Mouse (Mus musculus) heart, embryonic 13.5 days (tissue): ENCODE measurements at regions not wholly inside any gene's neighbourhood (a gene's known extent, or its start where the extent isn't known, plus 50 kb on each side); places are given as distances from the start of the nearest gene placed in this dataset.

Experiments used
- ATAC-seq: fragments of 200-750 bp; cut with Nextera tagmentation; 2 replicates; pipeline ENCODE4 v1.8.0; 2017; ENCODE audit warnings: moderate TSS enrichment; ENCODE audit not compliant: insufficient number of reproducible peaks, low FRiP score, low TSS enrichment; ENCODE audit errors: extremely low read depth
- H3K27ac ChIP-seq: fragments of 300-500 bp; sonication (generic); replicated peaks from 2 replicates; pipeline ENCODE4 v1.5.1; 2015; ENCODE audit warnings: moderate library complexity, mild to moderate bottlenecking, inconsistent platforms
- H3K27me3 ChIP-seq: fragments of 300-500 bp; sonication (generic); replicated peaks from 2 replicates; pipeline ENCODE4 v1.6.1; 2015; ENCODE audit warnings: mild to moderate bottlenecking, inconsistent platforms
- H3K36me3 ChIP-seq: fragments of 300-500 bp; sonication (generic); 2 replicates; pipeline ENCODE4 v1.6.1; 2015; ENCODE audit warnings: mild to moderate bottlenecking, inconsistent platforms
- H3K4me1 ChIP-seq: fragments of 300-500 bp; sonication (generic); 2 replicates; pipeline ENCODE4 v1.6.1; 2015; ENCODE audit warnings: inconsistent platforms
- H3K4me2 ChIP-seq: fragments of 300-500 bp; sonication (generic); 2 replicates; pipeline ENCODE4 v1.6.1; 2015; ENCODE audit warnings: inconsistent platforms, mild to moderate bottlenecking, moderate library complexity
- H3K4me3 ChIP-seq: fragments of 300-500 bp; sonication (generic); 2 replicates; pipeline ENCODE4 v1.5.1; 2015; ENCODE audit warnings: moderate library complexity, mild to moderate bottlenecking, inconsistent platforms
- H3K9ac ChIP-seq: fragments of 300-500 bp; sonication (generic); 2 replicates; pipeline ENCODE4 v1.6.1; 2015; ENCODE audit warnings: inconsistent platforms, mild to moderate bottlenecking, moderate library complexity
- H3K9me3 ChIP-seq: fragments of 300-500 bp; sonication (generic); 2 replicates; pipeline ENCODE4 v1.6.1; 2016; ENCODE audit warnings: inconsistent platforms
- WGBS: fragments of 180-500 bp; shearing (Covaris S2); methylation state at CpG from one replicate; pipeline ENCODE4 v1.1.7; 2015; ENCODE audit warnings: mixed read lengths; 5-methylcytosine and 5-hydroxymethylcytosine counted together

GRCm38 (mm10) chr12:92365926-92366325 is 517.0 kb upstream of the Sel1l start:
- ATAC-seq, result no peak
- no peaks in the 10 kb centered on the region; the same call in 1 of the 2 replicates for H3K9me3 ChIP-seq
- no peaks in the 10 kb centered on the region for H3K4me1 ChIP-seq
- H3K27ac ChIP-seq, result no peak overlapping the region
- no peak overlapping the region for H3K4me2 ChIP-seq
- H3K27me3 ChIP-seq, result no peaks in the 10 kb centered on the region
- H3K9ac ChIP-seq, result no peak overlapping the region
- 72% methylated on average over 5 of the region's 5 CpGs for WGBS
- H3K4me3 ChIP-seq, result no peak overlapping the region
- H3K36me3 ChIP-seq, result no peaks in the 10 kb centered on the region

DNA sequence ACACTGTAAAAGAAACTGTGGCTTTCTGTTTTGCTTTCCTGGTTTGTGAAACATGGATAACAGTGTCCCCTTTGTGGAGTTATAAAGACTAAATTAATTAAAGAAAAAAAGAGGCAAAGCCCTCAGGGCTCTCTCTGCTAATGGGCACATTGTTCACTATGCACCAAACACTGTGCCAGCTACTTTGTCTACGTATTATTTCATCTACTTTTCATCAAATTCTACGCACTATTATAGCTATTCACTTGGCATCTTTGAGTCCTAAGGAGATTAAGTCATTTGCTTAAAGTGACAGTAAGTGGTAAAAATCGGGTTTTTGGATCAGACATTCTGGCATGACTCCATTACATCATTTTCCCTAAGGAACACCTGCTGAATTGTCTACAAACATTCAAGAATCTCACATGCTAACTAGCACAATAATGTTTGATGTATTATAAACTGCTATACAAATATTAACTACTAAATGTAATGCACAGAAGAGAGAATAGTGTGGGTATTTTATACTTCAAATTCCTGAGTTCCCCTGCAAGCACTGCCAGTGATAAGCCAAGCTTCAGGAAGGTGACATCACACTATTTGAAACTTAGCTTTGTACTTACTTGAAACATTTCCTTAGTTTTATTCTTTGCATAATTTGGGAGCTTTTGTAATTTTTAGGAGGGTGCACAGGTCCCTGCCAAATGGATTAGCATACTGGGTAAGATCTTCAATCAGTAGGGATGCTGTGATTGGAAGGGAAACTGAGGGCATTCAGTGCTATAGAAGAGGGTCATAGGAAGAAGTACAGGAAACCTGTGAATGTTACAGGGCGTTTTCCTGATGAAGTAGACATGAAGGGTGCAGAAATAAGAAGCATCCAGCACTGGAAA is 504.7 kb upstream of the Sel1l start:
- Histone ChIP-seq H3K9ac (no peak overlapping the region), H3K27me3 (no peaks in the 10 kb centered on the region), H3K27ac (no peak overlapping the region), H3K4me1 (no peaks in the 10 kb centered on the region), H3K9me3 (no peaks in the 10 kb centered on the region), H3K4me2 (no peak overlapping the region), H3K36me3 (no peaks in the 10 kb centered on the region), H3K4me3 (no peak overlapping the region)
- ATAC-seq, result no peak
- WGBS, result 51% methylated on average over 4 of the region's 4 CpGs

GRCm38 (mm10) chr12:92318241-92318640 is 469.3 kb upstream of the Sel1l start:
- 34% methylated on average over 1 of the region's 1 CpGs for WGBS
- Histone ChIP-seq H3K4me1 (no peaks in the 10 kb centered on the region), H3K27me3 (no peaks in the 10 kb centered on the region), H3K27ac (no peak overlapping the region), H3K9me3 (no peaks in the 10 kb centered on the region), H3K9ac (no peak overlapping the region), H3K4me2 (no peak overlapping the region), H3K36me3 (no peaks in the 10 kb centered on the region), H3K4me3 (no peak overlapping the region)
- ATAC-seq, result no peak

DNA sequence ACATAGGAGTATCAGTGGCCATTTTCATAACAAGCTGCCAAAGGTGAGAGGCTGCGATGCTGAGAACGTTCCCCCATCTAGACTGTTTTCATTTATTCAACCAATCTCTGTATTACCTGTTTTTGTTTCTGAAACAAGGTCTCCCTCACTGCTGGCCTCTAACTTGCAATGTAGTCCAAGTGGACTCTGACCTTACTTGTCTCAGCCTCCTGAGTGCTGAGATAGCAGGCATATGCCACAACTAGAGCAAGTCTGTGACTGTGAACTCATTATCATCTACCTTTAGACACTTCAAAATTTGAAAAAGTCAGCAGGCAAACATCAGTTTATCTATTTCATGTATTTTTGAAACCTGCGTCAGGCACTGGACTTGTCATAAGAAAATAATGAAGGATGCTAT is 468.7 kb upstream of the Sel1l start:
- H3K4me3 ChIP-seq, result no peak overlapping the region
- H3K36me3 ChIP-seq, result no peaks in the 10 kb centered on the region
- H3K27ac ChIP-seq, result no peak overlapping the region
- WGBS, result 84% methylated on average over 3 of the region's 3 CpGs
- H3K4me1 ChIP-seq, result no peaks in the 10 kb centered on the region
- ATAC-seq, result no peak
- no peaks in the 10 kb centered on the region for H3K27me3 ChIP-seq
- H3K4me2 ChIP-seq, result no peak overlapping the region
- no peaks in the 10 kb centered on the region for H3K9me3 ChIP-seq
- no peak overlapping the region for H3K9ac ChIP-seq

- H3K27ac ChIP-seq, result no peak overlapping the region
- no peak overlapping the region for H3K4me3 ChIP-seq
- no peak for ATAC-seq
- no peak overlapping the region for H3K4me2 ChIP-seq
- H3K9me3 ChIP-seq, result no peaks in the 10 kb centered on the region
- H3K36me3 ChIP-seq, result no peaks in the 10 kb centered on the region
- no peaks in the 10 kb centered on the region for H3K27me3 ChIP-seq
- H3K4me1 ChIP-seq, result no peaks in the 10 kb centered on the region
- H3K9ac ChIP-seq, result no peak overlapping the region
These were observed 467.3 kb upstream of the Sel1l start for GRCm38 (mm10) chr12:92316285-92316684.

- WGBS, result 62% methylated on average over 2 of the region's 2 CpGs
- no peak for ATAC-seq
- no peaks in the 10 kb centered on the region for H3K9me3 ChIP-seq
These were observed 466.9 kb upstream of the Sel1l start for GRCm38 (mm10) chr12:92315820-92316219.

GRCm38 (mm10) chr12:92302951-92303591 is 454.1 kb upstream of the Sel1l start:
- Histone ChIP-seq H3K9me3 (no peaks in the 10 kb centered on the region), H3K4me3 (no peak overlapping the region), H3K36me3 (no peaks in the 10 kb centered on the region), H3K4me1 (no peaks in the 10 kb centered on the region), H3K9ac (no peak overlapping the region), H3K27ac (no peak overlapping the region), H3K4me2 (no peak overlapping the region), H3K27me3 (no peaks in the 10 kb centered on the region)
- 25% methylated on average over 14 of the region's 14 CpGs for WGBS
- no peak for ATAC-seq

More at GRCm38 (mm10) chr12:92315820-92316219, 466.9 kb upstream of the Sel1l start:
- H3K4me3 ChIP-seq, result no peak overlapping the region
- H3K4me2 ChIP-seq, result no peak overlapping the region
- no peaks in the 10 kb centered on the region for H3K36me3 ChIP-seq
- no peaks in the 10 kb centered on the region for H3K4me1 ChIP-seq
- H3K27me3 ChIP-seq, result no peaks in the 10 kb centered on the region
- no peak overlapping the region for H3K27ac ChIP-seq
- H3K9ac ChIP-seq, result no peak overlapping the region

DNA sequence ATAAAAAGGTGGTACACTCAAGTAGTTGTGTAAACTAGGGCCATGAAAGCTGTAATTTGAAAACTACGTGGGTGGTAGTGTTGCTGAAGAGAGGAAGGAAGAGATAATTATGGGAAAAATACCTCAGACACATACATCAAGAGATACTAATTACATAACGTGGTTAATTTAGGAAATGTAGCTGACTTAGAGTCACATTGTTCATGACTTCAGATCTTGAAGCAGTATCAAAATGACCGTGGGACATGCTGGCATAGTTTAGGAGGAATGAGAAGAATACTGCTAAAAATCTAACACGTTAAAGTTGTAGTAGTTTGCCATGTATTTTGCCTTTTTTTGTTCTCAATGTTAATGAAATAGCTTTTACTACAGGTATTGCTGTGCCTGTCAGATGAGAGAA is 445.9 kb upstream of the Sel1l start:
- no peaks in the 10 kb centered on the region for H3K36me3 ChIP-seq
- H3K4me3 ChIP-seq, result no peak overlapping the region
- H3K4me1 ChIP-seq, result 0 out of 2 replicates have a peak, but pooled peaks cover 6% of the 10 kb centered on the region
- no peak overlapping the region for H3K4me2 ChIP-seq
- no peak overlapping the region for H3K27ac ChIP-seq
- no peak for ATAC-seq
- 68% methylated on average over 4 of the region's 4 CpGs for WGBS
- no peaks in the 10 kb centered on the region for H3K9me3 ChIP-seq
- H3K9ac ChIP-seq, result no peak overlapping the region
- no peaks in the 10 kb centered on the region for H3K27me3 ChIP-seq

DNA sequence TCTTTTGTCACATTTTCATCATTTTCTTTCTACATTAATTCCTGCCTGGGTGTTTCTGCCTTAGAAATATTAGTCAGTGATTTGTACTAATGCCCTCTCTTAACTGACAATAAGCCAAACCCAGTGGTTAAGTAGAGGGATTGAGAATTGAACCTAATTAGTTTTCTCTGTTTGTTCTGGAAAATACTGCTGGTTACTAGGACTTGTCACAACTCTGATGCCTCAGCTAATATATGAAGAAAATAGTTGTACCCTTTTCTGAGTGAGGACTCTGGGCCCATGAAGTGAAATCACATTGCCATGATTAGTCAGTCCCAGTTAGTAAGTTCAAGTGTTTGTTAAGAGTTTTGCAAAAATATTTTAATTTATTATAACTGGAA is 444.4 kb upstream of the Sel1l start:
- H3K36me3 ChIP-seq, result no peaks in the 10 kb centered on the region
- 0 out of 2 replicates have a peak, but pooled peaks cover 6% of the 10 kb centered on the region for H3K4me1 ChIP-seq
- H3K9ac ChIP-seq, result no peak overlapping the region
- no peak overlapping the region for H3K4me2 ChIP-seq
- H3K27ac ChIP-seq, result no peak overlapping the region
- peaks cover 6% of the 10 kb centered on the region; the same call in 1 of the 2 replicates for H3K9me3 ChIP-seq
- H3K4me3 ChIP-seq, result no peak overlapping the region
- no peak for ATAC-seq
- H3K27me3 ChIP-seq, result no peaks in the 10 kb centered on the region

DNA sequence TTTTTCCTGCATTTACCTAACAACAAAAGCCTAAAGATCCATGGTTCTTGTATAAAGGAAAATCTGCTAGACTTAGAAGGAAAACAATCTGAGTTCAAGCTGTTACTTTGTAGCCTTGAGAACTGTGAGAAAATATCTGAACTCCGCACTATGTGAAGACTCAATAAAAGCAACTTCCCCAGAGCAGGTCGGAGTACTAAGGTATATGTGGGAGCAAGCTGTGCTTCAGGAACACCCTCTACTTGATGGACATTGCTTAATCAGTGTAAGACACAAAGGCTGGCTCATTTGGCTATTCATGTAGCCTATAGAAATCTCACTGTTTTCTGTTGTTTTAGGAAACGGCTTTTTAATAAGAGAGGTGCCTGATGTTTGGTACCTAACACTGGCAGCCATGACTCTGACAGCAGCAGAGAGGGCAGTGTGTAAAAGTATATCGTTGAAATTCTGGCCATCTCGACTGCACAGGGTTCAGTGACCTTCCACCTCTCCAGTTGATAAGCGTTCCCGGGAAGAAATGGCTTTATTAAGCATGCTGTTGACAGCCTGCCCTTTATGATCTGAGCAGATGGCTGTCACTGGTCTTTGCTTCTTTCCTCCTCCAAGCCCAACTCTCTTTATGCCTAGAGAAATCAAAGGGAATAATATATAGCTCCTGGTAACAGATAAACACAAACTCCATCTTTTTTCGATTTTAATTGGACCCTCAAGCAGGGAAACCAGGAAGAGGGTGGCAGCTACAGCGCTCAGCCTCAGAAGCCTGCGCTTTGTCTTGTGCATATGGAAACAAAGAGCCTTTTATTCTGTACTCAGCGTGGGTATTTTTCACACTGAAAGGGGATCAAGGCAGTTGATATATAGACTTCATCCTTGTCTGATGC is 443.7 kb upstream of the Sel1l start:
- Histone ChIP-seq H3K9ac (no peak overlapping the region), H3K4me3 (no peak overlapping the region), H3K4me2 (no peak overlapping the region), H3K27ac (no peak overlapping the region), H3K4me1 (0 out of 2 replicates have a peak, but pooled peaks cover 6% of the 10 kb centered on the region), H3K9me3 (peaks cover 6% of the 10 kb centered on the region; the same call in 1 of the 2 replicates), H3K36me3 (no peaks in the 10 kb centered on the region), H3K27me3 (no peaks in the 10 kb centered on the region)
- no peak for ATAC-seq
- 48% methylated on average over 11 of the region's 11 CpGs for WGBS

GRCm38 (mm10) chr12:92291490-92291889 is 442.5 kb upstream of the Sel1l start:
- WGBS, result 70% methylated on average over 1 of the region's 1 CpGs
- no peak overlapping the region for H3K4me2 ChIP-seq
- 0 out of 2 replicates have a peak, but pooled peaks cover 6% of the 10 kb centered on the region for H3K4me1 ChIP-seq
- H3K4me3 ChIP-seq, result no peak overlapping the region
- no peaks in the 10 kb centered on the region for H3K27me3 ChIP-seq
- no peaks in the 10 kb centered on the region for H3K36me3 ChIP-seq
- ATAC-seq, result no peak
- no peak overlapping the region for H3K9ac ChIP-seq
- peaks cover 6% of the 10 kb centered on the region; the same call in 1 of the 2 replicates for H3K9me3 ChIP-seq
- H3K27ac ChIP-seq, result no peak overlapping the region
